Mouse (Mus musculus) C2C12 (cell line): Measurements from ENCODE around the gene Glipr2. TPM values are rescaled to one million over a fixed set of nuclear protein-coding genes. Genes with fewer than 3 reads are reported as not detected.

ENCODE experiments used
- H3K27me3 ChIP-seq: one replicate; pipeline ENCODE4 v1.6.1; 2011; ENCODE audit not compliant: control insufficient read depth, insufficient read depth, insufficient read length
- H3K36me3 ChIP-seq: one replicate; pipeline ENCODE4 v1.6.1; 2011; ENCODE audit not compliant: control insufficient read depth, insufficient read depth
- H3K4me3 ChIP-seq: one replicate; pipeline ENCODE4 v1.5.1; 2011; ENCODE audit warnings: mild to moderate bottlenecking, control low read depth; ENCODE audit not compliant: poor library complexity, insufficient read depth, severe bottlenecking
- H3K79me2 ChIP-seq: one replicate; pipeline ENCODE4 v1.6.1; 2011; ENCODE audit not compliant: control insufficient read depth, insufficient read depth
- H3K79me3 ChIP-seq: one replicate; pipeline ENCODE4 v1.6.1; 2011; ENCODE audit warnings: low read depth, control low read depth
- H3ac ChIP-seq: one replicate; pipeline ENCODE3; 2011; ENCODE audit warnings: low read depth; ENCODE audit not compliant: control insufficient read depth, insufficient read length
- CEBPB ChIP-seq: IDR thresholded peaks from one replicate; pipeline ENCODE4 v1.6.1; 2011; ENCODE audit warnings: low read depth, mild to moderate bottlenecking, control low read depth, moderate library complexity
- CTCF ChIP-seq: IDR thresholded peaks from one replicate; pipeline ENCODE4 v1.5.1; 2011; ENCODE audit not compliant: control insufficient read depth, insufficient read depth, insufficient read length
- FOSL1 ChIP-seq: IDR thresholded peaks from one replicate; pipeline ENCODE4 v1.8.0; 2011; ENCODE audit warnings: mild to moderate bottlenecking, low read length; ENCODE audit not compliant: poor library complexity, insufficient read depth, severe bottlenecking
- MAX ChIP-seq: IDR thresholded peaks from one replicate; pipeline ENCODE4 v1.6.1; 2011; ENCODE audit warnings: mild to moderate bottlenecking, control low read depth
- MYOD1 ChIP-seq: IDR thresholded peaks from one replicate; pipeline ENCODE4 v1.6.1; 2011; ENCODE audit warnings: low read depth; ENCODE audit not compliant: control insufficient read depth, insufficient read length
- MYOG ChIP-seq: IDR thresholded peaks from one replicate; pipeline ENCODE4 v1.6.1; 2011; ENCODE audit not compliant: control insufficient read depth, insufficient read length; ENCODE audit errors: extremely low read depth
- USF1 ChIP-seq: IDR thresholded peaks from one replicate; pipeline ENCODE4 v1.6.1; 2011; ENCODE audit warnings: low read depth, mild to moderate bottlenecking, control low read depth, moderate library complexity
- polyA plus RNA-seq: library from polyadenylated mRNA; unstranded; fragments of >200 nt; fragmentation: generic; extraction: Trizol; gene quantifications from one replicate; pipeline ENCODE4 v1.2.1, GENCODE M21; 2012; ENCODE audit warnings: missing spikeins

Glipr2 gene
- polyA plus RNA-seq, 1 experiment = 101 TPM

DNA sequence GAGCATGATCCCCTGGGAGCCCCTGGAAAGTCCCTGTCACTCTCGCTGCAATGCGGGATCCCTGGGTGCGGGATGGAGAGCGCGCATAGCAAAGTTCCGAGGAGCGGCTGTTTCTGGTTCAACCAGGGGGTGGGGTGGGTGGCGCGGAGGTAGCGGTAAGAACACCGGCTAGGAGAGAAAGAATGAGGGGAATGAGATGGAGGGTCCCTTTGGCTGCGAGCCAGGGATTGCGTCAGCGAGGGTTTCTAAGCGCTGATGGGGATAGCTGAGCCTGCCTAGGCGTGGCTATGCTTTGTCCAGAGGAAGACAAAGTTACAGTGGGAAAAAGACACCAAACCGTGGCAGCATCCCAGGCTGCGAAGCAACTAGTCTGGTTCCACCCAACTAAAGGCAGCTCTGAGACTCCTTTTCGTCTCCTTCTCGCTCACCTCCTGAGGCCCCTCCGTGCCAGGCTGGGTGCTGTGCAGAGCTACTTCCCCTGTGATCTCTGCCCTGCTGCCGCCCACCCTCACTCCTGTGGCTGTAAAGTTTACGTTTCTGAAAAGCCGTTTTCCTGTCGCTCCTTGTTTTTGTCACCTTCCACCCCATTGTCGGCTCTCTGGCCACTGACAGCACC lies 753 bp downstream of the Glipr2 start:
- Histone ChIP-seq H3ac (peak overlapping the region; percentile 86), H3K4me3 (peak overlapping the region; percentile 60), H3K36me3 (peaks cover 6% of the 10 kb centered on the region), H3K79me3 (peaks cover 34% of the 10 kb centered on the region), H3K79me2 (peaks cover 53% of the 10 kb centered on the region), H3K27me3 (no peaks in the 10 kb centered on the region)
- TF ChIP-seq MYOD1 (no peak), CEBPB (peak; percentile 78)

DNA sequence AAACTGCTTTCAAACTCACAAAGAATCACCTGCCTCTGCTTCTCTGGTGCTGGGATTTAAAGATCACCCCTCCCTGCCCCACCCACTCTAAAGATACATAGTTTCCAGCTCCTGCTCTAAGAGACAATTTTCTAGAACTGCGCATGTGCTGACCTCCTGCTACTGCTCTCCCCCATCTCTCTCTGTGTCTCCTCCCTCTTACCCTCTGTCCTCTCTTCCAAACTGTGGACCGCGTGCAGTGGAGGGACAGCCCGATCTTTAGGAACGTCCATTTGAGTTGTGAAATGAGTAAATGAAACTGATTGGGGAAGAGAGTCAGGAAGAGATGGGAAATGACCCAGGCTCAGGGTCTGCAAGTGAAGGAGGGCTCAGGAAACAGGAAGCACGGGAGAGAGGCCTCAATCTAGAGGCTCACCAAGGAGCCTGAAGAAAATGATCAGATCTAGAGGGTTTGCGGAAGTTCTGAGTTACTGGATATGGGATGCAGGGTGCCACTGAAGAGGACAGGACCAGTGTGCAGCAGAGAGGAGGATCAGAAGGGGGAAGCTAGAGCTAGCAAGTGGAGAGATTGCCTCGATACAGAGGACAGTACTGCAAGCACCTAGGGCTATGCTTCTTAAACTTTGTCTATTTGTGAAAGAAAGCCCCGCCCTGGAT lies 2.5 kb downstream of the Glipr2 start:
- TF ChIP-seq CEBPB (no peak), CTCF (no peak), FOSL1 (no peak), MYOD1 (no peak)
- H3K4me3 ChIP-seq = no peak overlapping the region
- H3K79me2 ChIP-seq = peaks cover 70% of the 10 kb centered on the region
- H3K79me3 ChIP-seq = peaks cover 45% of the 10 kb centered on the region
- H3K27me3 ChIP-seq = no peaks in the 10 kb centered on the region
- H3K36me3 ChIP-seq = peaks cover 6% of the 10 kb centered on the region
- peak overlapping the region; percentile 49 for H3ac ChIP-seq

DNA sequence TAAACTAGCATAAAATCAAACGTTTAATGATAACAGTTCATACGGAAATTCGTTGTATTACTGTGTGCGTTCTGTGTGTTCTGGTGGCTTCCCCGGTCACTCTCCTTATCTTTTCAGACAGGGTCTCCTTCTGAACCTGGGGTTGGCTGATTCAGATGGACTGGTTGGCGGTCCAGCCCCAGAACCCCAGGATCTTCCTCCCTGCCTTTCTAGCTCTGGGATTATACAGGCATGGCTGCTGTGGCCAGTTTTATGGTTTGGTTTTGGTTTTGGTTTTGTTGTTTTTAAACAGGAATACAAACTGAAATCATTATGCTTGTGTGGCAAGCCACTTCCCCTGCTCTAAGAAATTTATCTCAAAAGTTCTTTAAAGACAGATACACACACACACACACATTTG lies 3.0 kb downstream of the Glipr2 start:
- TF ChIP-seq CEBPB (no peak), USF1 (no peak), FOSL1 (no peak), MYOD1 (no peak), MYOG (no peak), MAX (no peak), CTCF (no peak)
- Histone ChIP-seq H3K79me2 (peaks cover 75% of the 10 kb centered on the region), H3K79me3 (peaks cover 46% of the 10 kb centered on the region), H3K27me3 (no peaks in the 10 kb centered on the region), H3K4me3 (no peak overlapping the region), H3ac (no peak overlapping the region), H3K36me3 (peaks cover 6% of the 10 kb centered on the region)

DNA sequence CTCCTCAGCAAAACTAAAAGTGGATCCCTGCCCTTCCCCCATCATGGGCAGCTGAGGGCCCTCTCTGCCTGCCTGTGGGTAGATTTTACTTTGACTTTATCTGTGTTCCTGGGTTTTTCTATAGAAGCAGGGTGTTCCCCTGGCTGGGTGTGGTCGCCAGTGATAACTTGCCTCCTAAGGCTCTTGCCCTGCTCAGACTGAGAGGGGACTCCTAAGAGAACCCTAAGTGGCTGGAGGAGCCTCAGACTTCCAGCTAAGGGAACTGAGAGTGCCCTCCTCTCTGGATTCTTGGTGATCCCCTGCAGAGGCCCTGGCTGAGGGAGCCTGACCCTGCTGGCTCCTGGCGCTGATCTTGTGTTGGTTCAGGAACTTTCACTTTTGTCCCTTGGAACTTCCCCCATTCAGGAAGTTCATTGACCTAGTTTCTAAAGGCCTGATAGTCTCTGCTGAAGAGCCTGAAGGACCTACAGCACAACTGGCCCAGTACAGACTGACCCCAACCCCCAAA lies 7.2 kb downstream of the Glipr2 start:
- H3ac ChIP-seq = no peak overlapping the region

DNA sequence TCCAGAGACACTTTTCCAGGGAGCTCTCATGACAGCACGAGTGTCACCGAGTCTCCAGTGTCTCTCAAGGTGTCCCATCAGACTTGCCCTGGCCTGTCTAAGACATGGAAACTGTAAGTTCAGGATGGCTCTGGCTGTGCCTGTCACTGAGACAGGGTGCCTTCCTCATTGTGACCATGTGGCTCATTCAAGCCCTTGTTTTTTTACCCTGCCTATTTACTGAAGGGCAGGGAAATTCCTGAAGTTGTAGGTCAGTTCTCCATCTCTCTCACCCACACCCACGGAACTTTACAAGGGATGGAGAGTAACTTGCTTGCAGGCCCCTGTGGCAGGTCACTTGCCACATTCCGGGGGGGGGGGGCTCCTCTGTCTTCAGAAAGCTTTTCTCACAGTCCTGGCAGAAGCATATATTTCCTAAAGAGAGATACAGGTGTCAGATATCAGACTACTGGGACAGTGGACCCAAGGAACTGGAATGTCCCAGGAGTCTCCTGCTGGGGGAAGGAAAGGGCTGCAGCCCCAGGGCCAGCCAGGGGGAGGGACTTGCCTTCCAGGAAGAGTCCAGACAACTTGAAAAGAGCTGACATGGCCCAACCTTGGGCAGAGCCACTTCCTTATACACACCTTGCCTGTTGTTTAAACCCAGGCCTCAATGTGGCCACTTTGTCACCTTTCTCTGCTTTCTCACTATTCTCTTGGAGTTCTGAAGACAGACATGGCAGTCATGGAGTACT lies 7.9 kb downstream of the Glipr2 start:
- Histone ChIP-seq H3ac (no peak overlapping the region), H3K4me3 (no peak overlapping the region), H3K27me3 (no peaks in the 10 kb centered on the region), H3K36me3 (peaks cover 19% of the 10 kb centered on the region), H3K79me2 (peaks cover 87% of the 10 kb centered on the region), H3K79me3 (peaks cover 55% of the 10 kb centered on the region)
- TF ChIP-seq MYOD1 (no peak), CEBPB (no peak), CTCF (no peak), USF1 (no peak), MYOG (no peak), MAX (no peak), FOSL1 (no peak)

More for the DNA sequence above, 7.2 kb downstream of the Glipr2 start:
- no peak for TF ChIP-seq USF1
- no peak for TF ChIP-seq MYOG
- no peak for TF ChIP-seq FOSL1
- no peak for TF ChIP-seq CEBPB
- no peak for TF ChIP-seq CTCF
- TF ChIP-seq MAX = no peak
- TF ChIP-seq MYOD1 = no peak
- Histone ChIP-seq H3K27me3 (no peaks in the 10 kb centered on the region), H3K36me3 (peaks cover 15% of the 10 kb centered on the region), H3K79me2 (peaks cover 87% of the 10 kb centered on the region), H3K79me3 (peaks cover 60% of the 10 kb centered on the region), H3K4me3 (no peak overlapping the region)
